Mouse (Mus musculus): ENCODE data around the gene Epb41.

Epb41 gene

GRCm38 (mm10) chr4:132008191-132008590 is 66.9 kb downstream of the Epb41 start:
- peak; percentile 79 for DNase-seq (ENCODE audit: low read depth)

DNA sequence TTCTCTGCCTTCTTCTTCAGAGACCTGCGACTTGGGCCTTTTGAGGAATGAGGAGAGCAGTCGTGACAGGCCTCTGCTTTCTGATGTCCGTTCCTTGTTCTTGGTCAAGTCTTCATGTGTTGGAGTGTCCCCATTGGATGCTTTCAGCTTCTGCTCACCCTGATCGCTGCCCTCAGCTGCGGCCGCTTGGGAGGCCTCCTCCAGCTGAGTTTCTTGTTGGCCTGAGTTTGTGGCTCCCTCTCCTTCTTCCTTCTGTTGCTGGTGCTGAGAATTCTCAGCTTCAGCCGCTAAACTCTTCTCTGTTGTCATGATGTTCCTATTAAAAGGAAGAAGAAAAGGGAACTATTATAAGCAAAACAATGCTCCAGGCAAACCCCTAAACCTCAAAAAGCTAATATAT is 68.0 kb downstream of the Epb41 start:
- no peak for DNase-seq (ENCODE audit: low read depth)

DNA sequence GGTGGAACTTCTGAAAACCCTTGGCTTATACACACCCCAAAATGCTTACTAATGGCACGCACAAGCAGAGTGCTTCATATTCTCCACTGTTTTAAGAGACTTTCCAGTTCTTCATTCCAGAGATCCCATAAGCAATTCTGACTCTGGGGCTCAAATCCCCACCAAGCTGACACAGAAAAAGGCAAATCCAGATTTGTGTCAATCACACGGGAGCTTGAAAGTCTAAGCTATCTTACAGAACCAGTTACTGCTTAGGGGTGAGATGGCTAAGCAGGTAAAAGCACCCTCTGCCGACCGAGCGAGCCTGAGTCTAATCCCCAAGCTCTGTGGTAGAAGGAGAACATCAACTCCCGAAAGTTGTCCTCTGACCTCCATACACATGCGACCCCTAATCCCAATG is 76.5 kb downstream of the Epb41 start:
- no peak for DNase-seq (ENCODE audit: low read depth)

GRCm38 (mm10) chr4:131997476-131997875 is 77.6 kb downstream of the Epb41 start:
- no peak for DNase-seq (ENCODE audit: low read depth)

DNA sequence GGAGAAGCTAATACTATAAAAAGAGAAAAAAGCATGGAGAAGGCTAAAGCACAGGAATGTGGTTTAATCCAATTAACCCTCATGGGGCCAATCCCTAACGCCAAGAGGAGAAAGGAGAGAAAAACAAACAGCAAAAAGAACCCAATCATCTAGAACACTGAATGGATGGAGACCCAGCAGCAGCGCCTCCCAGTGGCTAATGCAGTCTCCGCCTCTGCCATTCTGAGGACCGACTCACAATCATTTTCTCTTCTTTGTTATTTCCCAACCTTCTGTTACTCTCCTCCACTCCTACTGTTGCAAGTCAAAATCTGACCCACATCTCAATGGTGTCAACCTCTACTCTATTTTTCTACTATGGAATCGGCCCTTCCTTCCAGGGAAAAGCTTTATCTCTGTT is 78.1 kb downstream of the Epb41 start:
- DNase-seq (ENCODE audit: low read depth), result no peak

GRCm38 (mm10) chr4:131993792-131994191 is 81.3 kb downstream of the Epb41 start:
- DNase-seq (ENCODE audit: low read depth), result no peak

DNA sequence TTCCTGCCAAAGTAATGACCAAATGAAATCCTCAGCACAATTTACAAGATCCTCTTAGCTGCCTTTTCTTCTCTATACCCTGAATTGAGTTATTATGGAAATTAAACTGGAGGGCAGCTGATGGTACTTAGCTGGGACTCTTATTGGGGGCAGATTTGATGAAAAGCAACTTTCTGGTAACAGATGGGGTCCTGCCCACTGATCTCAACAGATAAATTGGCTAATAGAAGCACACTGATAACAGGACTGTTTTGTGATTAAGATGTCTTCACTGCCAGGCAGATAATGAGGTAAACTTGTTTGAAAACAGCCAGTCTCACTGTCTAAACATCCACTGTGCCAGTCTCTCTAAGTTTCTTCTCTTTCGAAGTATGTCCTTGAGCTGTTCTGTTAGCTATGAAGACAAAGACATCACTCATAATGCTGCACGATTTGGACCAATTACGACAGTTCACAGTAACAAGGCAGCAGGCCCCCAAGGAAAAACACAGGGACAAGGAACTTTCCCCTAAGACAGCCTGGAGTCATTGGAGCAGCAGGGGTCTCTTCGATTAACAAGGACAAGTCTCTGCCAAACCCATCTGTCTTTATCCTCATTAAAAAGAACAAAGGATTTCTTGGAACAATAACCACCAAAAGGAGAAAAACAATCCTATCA is 92.1 kb downstream of the Epb41 start:
- DNase-seq (ENCODE audit: low read depth), result no peak

GRCm38 (mm10) chr4:131981755-131982154 is 93.4 kb downstream of the Epb41 start:
- DNase-seq (ENCODE audit: low read depth), result peak; percentile 44

GRCm38 (mm10) chr4:131977201-131977600 is 97.9 kb downstream of the Epb41 start:
- peak; percentile 85 for DNase-seq (ENCODE audit: low read depth)

DNA sequence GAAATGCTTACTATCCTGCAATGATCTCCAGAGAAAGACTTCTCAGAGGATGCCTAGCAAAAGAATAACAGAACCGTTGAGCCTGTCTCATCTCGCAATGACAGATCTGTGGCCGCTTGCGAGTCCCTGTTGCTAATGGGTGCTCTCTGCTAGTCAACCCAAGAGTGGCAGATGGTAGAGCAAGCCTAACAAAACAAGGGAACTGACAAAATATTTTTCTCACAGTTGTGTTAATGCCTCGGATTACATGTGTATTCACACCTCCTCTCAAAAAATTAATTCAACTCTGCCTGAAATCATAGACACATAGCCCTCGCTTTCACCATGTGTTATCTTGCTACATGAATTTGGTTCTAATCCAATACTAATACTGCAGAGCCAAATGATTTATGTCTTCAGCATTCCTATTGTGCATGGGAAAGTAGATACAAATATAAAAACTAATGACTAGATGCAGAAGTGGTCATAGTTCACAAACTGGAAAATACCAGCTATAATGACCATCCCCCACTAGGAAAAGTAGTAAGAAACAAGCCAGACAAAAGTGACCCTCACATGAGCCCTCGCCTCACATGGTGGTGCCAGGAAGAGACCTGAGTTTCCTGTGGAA is 104.8 kb downstream of the Epb41 start:
- no peak for DNase-seq (ENCODE audit: low read depth)

- no peak for DNase-seq (ENCODE audit: low read depth)
These were observed 106.2 kb downstream of the Epb41 start for GRCm38 (mm10) chr4:131968873-131969272.

- DNase-seq (ENCODE audit: low read depth), result no peak
These were observed 118.0 kb downstream of the Epb41 start for GRCm38 (mm10) chr4:131957161-131957560.

DNA sequence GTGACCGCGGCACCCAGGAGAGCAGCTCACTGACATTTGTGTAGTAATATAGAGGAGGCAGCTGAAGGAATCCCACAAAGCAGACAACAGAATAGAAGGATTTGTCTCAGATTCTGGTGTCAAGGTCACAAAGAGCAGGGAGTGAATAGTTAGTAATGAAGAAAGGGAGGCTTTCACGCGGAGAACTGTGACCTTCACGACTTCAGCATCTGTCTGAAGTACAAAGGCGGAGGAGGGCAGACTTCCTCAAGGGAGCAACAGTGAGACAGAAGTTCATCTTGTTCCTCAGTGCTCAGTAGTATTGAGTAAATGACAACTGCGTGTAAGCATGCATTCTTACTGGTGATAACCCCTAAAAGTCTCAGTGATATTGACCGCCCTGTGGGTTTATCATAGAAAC is 124.5 kb downstream of the Epb41 start:
- DNase-seq (ENCODE audit: low read depth), result no peak

DNA sequence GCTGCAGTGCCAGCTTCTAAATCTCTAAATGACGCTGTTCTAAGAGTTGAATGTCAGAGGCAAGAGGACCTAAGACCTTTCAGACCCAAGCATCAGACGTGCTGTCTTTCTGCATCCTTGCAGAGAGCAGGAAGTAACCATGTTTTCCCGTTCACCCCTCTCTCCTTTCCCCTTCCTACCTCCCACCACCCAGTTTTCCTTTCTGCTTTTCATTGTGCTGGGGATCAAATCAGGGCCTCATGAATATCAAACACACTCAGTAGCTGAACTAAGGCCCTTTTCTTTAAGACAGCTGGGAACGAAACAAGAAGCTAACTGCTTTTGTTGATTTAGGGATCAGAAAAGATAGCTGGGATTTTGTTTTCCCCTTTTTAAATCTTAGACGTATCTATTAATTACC is 125.2 kb downstream of the Epb41 start:
- no peak for DNase-seq (ENCODE audit: low read depth)

GRCm38 (mm10) chr4:131947848-131948247 is 127.3 kb downstream of the Epb41 start:
- no peak for DNase-seq (ENCODE audit: low read depth)

DNA sequence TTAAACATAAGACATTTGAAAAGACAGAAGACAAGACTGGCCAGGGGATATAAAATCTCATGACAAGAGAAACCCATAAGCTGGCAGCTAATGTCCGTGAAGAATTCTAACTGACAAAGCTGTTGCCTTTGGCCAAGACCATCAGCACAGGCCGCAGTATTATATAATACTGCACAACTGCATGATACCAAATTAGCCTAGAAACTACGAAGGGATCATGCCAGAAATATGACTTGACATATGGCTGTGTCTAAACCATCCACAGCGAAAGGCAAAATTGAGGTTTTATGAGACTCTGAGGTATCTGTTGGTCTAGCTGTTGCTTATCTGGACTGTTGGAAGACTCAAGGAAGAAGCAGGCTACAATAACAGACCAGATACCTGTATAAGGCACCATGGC is 134.3 kb downstream of the Epb41 start:
- no peak for DNase-seq (ENCODE audit: low read depth)

GRCm38 (mm10) chr4:131939459-131939858 is 135.7 kb downstream of the Epb41 start:
- no peak for DNase-seq (ENCODE audit: low read depth)

GRCm38 (mm10) chr4:131929146-131929545 is 146.0 kb downstream of the Epb41 start:
- no peak for DNase-seq (ENCODE audit: low read depth)

- no peak for DNase-seq (ENCODE audit: low read depth)
These were observed 150.9 kb downstream of the Epb41 start for GRCm38 (mm10) chr4:131924096-131924810.

GRCm38 (mm10) chr4:131922404-131922803 is 152.7 kb downstream of the Epb41 start:
- DNase-seq (ENCODE audit: low read depth), result no peak

- no peak for DNase-seq (ENCODE audit: low read depth)
These were observed 153.4 kb downstream of the Epb41 start, which contains the start of gene Tmem200b for GRCm38 (mm10) chr4:131921461-131922346. Tmem200b (plus strand) TSS chr4:131921771.

Data from naive thymus-derived CD4-positive, alpha-beta T cell, adult 2 months (primary cell).